Mouse (Mus musculus) right cerebral cortex, adult 18-20 months (tissue): Measurements from ENCODE around the gene Shld2.

Experiments
- DNase-seq: peaks from one replicate; pipeline ENCODE4 v3.0.0; 2022; ENCODE audit warnings: mixed read lengths

Gene Shld2

DNA sequence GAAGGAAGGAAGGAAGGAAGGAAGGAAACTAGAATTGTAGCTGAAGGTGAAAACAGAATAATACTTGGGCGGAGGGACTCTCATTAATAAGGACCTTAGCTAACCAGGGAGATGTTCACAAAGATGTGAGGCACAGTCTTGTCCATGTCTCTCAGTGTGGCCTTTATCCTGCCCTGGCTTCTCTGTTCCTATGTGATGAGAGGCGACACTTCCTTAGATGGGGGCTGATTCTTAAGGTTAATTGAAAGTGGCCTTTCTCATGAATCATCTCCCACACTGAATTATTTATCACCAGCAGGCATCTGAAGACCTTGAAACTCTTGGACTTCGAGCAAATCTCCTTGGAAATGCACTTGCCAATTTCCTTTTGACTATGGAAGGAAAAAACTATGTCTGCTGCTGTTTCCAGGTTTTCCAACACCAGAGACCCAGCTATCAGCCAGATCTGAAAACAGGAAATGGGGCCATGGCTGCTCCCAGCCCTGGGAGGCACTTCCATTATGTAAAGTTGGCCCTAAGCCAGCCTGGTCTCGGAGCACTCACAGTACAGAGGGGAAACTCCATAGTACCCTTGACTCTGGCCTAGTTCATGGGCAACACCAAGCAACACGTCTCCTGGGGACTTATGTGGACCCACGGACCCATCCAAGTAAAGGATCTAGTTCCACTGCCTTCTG, 94.7 kb downstream of the Shld2 start:
- no peak for DNase-seq

DNA sequence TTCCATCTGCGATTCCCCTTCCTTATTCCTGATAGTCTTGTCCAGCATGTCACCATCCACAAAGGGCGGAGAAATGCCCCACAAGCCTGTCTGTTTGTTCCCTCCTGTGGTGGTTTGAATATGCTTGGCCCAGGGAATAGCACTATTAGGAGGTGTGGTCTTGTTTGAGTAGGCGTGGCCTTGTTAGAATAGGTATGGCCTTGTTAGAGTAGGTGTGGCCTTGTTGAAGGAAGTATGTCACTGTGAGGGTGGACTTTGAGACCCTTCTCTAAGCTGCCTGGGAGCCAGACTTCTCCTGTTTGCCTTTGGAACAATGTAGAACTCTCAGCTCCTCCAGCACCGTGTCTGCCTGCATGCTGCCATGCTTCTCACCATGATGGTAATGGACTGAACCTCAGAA, 100.4 kb downstream of the Shld2 start:
- no peak for DNase-seq

DNA sequence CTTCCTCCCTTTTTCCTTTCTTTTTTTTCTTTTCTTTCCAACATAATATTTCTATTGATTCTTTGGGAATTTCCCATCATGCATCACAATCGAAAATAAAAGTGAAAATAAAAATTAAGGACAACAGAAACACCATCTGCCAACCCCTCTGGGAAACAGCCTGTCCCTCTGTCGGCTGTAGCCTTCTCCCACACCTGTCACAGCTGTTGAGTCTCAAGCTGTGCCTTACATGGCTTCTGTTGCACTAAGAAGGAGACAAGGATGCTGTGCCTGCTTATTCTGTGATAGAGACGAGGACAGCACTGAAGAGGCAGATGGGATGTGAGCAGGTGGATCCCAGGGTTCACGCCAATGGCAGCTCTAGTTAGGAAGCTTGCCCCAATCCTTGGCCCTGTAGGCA, 101.2 kb downstream of the Shld2 start:
- DNase-seq, result no peak

DNA sequence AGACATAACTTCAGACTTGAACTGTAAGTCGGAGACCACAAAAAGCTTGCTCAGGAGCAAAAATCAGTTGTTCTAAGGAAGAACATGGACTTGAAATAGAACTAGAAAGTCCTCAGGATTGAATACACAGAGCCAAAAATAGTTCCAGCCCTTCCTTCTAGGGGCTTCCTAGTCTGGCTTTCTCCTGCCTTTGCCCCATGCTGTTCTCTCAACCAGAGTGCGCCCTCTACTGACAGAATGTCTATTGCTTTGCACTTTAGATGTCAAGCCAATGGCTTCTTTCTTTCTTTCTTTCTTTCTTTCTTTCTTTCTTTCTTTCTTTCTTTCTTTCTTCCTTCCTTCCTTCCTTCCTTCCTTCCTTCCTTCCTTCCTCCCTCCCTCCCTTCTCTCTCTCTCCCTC, 101.6 kb downstream of the Shld2 start:
- DNase-seq, result peak; percentile 24

DNA sequence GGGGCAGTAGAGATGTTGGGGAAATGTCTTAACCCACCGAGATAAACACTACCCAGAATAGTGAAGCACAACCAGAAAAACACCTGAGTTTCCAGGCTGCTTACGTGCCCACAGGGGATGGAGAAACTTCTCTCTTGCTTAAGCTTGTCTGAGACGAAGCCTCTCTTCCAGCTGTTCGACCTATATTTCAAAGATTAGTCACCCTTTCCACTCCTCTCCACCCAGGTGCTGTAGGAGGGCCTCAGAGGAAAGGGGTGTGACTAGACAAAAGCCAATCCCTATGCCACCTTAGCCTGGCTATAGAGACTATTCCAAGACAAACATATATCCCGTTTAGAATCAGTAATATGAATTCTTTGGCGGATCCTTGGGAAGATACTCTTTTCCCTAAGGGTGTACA, 102.3 kb downstream of the Shld2 start:
- DNase-seq, result no peak

DNA sequence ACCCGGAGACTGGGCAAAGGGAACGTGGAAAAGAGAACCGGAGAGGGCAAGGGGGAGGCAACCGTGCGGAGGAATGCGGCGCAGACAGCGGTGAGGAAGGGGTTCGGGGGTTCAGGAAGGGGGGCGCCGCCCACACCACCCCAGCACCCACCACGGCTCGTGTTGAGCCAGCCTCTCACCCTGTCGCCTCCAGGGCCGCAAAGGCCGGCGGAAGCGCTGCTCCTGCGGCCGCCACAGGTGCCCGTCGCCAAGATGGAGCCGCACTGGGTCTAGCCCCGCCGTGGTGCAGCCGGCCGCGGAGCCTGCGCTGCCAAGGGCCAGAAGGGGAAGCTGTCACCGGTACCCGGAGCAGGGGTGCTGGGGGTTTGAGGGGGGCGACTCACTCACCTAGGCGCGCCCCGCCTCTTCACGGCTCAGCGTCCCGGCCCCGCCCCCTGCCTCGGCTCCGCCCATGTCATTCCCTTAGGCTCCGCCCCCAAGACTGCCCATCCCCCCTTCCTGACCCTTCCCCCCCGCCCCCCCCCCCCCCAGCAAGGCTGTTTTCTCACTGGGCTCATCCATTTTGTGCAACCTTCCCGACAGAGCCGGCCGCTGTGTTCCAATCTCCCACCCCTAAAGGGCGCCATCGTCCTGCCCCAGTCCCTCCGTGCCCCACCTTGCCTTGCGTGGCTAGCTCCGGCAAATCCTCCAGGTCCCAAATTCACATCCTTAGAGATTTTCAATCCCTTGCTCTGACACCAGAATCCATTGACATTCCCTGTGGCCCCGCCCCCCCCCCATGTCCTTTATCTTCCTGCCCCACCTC, 108.9 kb downstream of the Shld2 start, which contains the start of gene Gprin2:
Gprin2 (minus strand) TSS at position 423 of the 805 bp plus-strand sequence.
- DNase-seq, result peak; percentile 5

DNA sequence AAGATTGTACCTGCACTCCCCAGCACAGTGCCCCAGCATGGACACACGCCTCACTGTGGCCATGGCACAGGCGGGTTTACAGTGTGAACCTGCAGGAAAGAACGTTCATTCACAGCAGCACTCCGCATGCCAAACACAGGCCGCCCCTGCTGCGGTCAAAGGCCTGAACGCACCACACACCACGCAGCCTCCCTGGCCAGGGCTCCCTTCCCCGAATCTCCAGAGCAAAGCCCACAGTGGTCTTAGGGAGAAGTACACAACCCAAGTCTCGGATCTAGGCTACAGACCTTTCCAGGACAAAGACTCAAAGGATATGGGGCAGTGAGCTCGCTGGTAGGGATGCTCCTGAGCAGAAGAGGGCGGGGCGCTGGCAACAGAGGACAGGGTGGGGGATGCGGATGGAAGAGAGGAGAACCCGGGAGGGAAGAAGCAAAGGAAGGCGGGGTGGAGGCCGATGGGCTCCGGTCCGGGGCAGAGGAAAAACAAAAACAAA, 109.5 kb downstream of the Shld2 start:
- DNase-seq, result no peak

DNA sequence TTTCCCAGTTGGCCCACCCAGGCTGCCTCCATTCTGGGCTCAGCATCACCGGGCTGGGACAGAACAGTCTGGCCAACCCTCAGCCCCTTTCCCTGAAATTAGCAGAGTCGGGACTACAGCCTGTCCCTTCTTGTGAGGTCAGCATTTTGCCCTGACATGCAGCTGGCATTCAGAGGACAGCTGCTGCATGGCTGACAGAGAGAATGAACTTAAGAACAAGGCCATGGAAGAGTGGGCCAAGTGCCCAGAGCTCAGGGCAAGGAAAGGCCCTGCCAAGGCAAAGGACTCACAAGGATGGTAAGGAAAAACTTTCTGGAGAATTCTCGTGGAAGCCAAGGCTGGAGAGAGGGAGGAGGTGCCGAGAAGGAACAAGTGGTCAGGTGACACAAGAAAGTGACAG, 113.6 kb downstream of the Shld2 start:
- DNase-seq, result no peak

DNA sequence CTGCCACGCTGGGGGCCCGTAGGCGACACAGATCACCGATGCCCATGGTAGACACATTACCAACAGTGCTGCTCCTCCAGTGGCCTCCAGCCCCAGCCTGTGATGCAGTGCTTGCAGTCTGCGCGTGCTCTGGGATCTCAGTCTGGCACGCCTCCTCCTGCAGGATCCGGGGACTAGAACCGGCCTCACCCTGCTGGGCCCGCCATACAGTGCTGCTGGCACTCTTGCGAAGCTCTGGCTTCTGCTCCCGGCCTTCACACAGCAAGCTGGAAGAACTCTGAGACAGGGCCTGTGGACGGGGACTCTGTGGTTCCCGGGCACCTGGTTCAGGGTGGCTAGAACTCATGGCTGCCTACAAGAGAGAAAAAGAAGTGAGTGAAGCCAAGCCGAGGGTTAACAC, 114.8 kb downstream of the Shld2 start:
- DNase-seq, result no peak

DNA sequence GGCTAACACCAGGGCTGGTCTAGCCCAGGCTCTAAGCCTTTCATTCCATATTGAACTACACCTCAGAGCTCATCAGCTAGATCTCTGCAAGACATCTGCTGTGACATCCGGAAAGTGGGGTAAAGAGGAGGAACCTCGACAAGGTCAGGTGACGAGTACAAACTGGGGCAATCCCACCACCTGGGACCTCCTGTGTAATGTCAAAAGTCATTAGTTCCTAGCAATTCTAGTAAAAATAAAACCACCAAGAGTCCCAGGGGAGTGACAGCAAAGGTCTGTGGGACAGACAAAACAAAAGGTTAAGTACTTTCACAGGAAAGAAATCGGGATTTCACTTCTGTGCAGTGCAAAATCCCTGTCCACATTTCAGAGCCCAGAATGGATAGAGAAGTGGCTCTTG, 116.4 kb downstream of the Shld2 start:
- DNase-seq, result no peak

DNA sequence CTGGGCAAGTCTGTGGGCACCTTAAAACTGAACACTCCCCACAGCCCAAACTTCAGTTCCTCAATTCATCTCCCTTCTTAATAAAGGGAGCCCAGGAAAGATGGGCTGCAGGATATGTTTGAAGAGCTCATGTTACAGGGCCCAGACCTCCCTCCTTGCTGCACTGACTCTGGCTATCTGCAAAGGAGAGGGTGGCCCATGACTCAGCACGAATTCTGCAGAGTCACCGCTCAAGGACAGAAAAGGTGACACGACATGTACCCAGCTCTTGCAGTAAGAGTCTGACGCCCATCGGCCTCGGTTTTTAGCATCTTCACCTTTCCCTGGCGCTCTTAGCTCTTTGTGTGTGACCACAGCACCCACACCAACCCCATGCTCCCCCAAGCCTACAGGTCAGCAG, 119.9 kb downstream of the Shld2 start:
- DNase-seq, result no peak

DNA sequence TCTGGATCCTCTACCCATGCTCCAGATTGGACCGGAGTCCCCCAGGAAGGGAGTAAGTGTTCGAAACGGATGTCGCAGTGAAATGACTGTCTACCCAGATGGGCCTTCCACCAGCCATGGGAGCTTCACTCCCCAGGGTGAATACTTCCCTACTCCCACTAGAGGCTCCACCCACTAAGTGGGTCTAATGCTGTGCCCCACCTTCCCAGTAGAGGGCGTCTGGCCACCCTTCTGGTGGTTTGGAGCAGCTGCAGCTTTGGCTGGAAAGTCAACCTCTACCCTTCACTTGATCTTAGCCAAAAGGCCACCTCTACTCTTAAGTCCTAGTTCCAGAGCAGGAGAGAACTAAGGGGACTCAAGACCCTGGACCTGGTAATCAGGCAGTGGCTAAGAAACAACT, 121.7 kb downstream of the Shld2 start:
- DNase-seq, result peak; percentile 23
